Mouse (Mus musculus): ENCODE data around the gene Samd10.

Samd10 gene

GRCm38 (mm10) chr2:181598454-181599351 lies at the start of gene Samd10:
TSS of gene Samd10 (minus strand) at chr2:181599212.
- DNase-seq (ENCODE audit: low spot score) = no peak

GRCm38 (mm10) chr2:181646626-181647472 lies 47.8 kb upstream of the Samd10 start:
- no peak for DNase-seq (ENCODE audit: low spot score)

DNA sequence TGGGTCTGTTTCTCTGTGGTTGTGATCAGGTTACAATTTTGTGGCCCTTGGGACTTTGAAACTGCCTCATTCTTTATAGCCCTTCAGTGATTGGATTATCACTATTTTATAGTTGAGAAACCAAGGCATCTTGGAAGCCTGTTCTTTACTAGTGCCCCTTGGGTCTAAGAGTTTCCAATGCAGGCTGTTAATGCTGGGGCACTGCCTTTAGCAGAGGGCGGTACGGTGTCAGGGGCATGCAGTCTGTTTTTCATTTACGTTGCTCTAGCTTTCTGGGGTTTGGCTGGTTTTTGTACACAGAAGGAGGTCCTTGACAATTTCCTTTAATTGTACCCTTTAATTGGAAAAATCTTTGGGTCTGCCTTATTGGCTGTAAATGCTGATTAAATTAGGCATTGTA lies 46.7 kb upstream of the Samd10 start:
- no peak for DNase-seq (ENCODE audit: low spot score)

DNA sequence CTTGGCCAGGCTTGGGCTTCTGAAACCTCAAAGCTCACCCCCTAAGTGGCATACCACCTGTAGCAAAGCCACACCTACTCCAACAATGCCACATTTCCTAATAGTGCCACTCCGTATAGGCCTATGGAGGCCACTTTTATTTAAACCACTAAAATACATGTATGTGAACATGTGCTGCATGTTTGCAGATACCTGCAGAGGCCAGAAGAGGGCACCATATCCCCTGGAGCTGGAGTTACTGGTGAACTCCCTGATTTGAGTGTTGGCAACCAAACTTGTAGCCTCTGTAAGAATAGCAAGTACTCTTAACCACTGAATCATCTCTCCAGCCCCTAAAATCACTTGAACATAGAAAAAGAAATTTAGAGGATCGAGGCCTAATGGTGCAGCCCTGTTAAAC lies 45.3 kb upstream of the Samd10 start:
- DNase-seq (ENCODE audit: low spot score) = no peak

DNA sequence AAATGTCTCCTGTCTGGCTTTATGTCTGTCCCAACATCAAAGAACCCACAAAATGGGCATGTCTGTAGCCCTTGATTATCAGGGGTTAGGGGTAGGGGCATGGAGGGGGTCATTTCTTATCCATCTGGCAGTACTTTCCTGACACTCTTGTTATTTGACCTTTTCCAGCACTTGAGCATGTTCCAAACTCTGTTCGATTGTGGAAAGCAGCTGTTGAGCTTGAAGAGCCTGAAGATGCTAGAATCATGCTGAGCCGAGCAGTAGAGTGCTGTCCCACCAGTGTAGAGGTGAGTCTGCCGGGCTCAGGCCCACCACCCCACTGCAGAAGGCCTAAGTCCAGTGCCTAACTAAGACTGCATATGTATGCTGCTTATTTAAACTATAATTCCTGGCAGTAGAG lies 36.9 kb upstream of the Samd10 start:
- no peak for DNase-seq (ENCODE audit: low spot score)

DNA sequence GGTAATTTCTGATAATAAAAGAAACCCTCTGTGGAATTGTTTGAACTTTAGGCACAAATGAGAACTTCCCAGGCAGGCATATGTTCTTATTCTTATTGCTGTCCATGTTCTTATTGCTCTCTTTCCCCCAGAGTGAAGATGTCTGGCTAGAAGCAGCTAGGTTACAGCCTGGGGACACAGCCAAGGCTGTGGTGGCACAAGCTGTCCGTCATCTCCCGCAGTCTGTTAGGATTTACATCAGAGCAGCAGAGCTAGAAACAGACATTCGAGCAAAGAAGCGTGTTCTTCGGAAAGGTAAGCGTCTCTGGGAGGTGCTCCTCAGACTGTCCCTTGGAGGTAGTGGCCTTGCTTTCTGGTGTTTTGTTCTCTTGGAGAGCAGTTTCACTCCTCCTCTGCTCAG lies 33.6 kb upstream of the Samd10 start:
- DNase-seq (ENCODE audit: low spot score) = no peak

DNA sequence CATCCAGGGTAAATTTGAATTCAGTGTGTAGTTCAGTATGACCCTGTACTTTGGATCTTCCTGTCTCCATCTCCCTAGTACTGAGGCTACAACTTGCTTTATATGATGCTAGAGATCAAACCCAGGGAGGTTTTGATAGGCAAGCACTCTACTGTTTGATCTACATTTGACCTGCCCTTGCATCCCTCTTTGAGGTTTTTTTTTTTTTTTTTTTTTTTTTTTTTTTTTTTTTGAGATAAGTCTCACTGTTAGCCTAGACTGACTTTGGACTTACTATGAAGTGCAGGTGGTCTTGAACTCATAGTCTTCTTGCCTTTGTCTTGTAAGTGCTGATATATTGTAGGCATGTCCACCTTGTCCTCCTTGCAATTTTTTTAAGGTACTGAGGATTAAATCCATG lies 29.5 kb upstream of the Samd10 start:
- no peak for DNase-seq (ENCODE audit: low spot score)

DNA sequence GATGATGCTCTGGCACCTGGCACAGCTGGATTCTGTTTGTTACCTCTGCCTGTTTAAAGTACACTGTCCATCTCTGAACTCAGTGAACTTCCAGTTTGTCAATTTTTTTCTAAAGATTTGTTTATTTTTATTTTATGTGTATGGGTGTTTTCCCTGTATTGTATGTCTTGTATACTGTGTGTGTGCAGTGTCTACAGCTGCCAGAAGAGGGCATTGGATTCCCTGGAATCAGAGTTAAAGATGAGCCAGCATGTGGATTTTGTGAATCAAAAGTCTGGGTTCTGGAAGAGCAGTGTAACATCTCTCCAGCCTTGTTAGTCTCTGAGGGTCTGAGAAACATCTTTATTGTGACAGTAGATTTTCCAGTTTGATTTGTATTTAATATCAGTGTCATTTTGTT lies 24.4 kb upstream of the Samd10 start:
- DNase-seq (ENCODE audit: low spot score) = no peak

DNA sequence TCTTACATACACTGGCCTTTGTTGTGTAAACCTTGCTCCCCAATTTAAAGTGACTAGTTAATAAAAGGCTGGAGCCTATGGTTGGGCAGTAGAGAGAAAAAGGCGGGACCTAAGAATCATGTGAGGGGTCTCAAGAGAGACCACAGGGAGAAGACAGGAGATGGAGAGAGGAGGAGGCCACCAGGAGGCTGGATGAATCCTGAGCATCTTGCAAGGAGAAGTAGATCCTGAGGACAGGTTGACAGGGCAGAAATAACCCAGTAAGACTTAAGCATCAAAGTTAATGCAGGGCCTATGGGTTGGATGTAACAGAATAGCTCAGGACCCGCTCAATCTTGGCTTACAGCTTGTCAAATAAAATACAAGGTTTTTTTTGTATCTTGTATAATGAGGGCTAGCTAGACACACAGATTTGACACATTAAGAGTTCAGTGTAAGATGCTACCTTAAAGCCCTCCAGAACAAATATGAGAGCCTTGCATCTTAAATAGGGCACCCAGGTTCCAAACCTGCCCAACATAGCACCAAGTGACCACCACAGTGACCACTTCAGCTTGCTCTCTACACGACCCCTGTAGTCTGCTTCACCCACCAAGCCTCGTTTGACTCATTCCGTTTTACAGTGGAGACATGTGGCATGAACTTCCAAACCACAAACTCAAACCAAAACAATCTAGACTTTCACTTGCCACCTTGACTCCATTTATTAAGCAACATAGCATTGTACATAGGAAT lies 19.9 kb upstream of the Samd10 start:
- no peak for DNase-seq (ENCODE audit: low spot score)

DNA sequence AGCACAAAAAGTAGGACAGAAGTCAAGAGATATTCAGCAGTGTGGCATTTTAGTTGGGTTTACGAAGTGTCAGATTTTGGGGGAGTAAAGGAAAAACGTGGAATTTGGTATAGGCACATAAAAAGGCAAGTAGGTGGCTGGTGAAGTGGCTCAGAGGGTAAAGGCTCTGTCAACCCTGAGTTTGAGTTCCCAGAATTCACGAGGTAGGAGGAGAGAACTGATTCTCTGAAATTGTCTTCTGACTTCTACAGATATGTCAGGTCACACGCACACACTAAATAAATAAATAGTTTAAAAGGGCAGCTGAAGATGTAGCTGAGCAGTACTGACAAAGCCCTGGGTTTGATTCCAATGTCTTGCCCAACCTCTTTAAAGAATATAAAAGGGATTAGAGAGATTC lies 3.4 kb upstream of the Samd10 start:
- DNase-seq (ENCODE audit: low spot score) = no peak

DNA sequence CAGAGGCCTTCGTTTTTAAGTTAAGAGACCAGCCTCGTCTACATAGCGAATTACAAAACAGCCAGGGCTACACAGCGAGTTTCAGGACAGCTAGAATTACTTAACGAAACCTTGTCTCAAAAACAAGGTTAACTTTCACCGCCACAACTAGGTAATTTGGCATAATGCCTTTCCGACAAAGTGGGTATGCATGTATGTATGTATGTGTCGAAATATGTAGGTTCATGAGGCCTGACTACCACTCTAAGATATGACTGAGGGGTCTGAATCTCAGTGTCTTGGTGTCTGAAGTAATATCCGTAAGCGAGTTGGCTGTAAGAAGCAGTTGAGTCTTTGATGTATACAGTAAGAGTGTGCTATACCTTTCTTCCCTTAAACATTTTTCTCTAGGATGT lies 2.7 kb upstream of the Samd10 start:
- no peak for DNase-seq (ENCODE audit: low spot score)

DNA sequence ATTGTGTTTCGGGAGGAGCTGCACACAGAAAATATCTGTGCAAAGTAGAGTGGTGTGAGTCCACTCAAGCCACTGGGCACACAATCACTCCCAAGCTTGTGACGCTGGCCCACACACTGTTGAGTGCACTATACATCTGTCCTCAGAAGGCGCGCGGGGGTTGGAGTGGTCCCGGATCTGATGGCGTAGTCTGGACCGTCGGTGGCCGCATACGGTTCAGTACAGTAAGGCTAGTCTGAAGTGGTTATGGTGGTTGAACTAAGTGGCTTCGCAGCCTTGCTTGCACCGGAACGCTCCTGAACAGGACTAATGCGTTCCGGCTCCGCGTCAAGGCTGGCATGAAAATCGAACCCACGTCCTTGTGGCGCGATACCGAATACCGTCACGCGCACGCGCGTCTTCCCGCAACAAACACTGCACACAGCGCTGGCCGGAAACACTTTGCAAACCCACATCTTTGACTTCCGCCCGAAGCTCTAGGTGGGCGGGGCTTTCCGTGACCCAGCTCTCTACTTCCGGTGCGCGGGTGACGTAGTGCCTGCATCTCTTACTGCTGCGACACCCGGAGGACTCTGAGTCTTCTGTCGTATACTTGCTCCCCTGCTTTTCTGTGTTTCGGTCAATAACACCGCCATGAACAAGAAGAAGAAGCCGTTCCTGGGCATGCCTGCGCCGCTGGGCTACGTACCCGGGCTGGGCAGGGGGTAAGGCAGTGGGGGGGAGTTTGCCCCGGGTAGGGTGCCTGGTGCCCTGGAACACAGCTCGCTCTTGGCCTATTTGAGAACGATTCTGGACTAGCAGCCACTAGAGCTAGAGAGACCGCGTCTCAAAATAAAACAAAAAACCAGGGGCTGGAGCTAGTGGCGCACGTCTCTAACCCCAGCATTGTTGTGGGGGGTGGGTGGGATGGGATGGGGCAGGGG lies 2.1 kb upstream of the Samd10 start:
- peak; percentile 92 for DNase-seq (ENCODE audit: low spot score)

GRCm38 (mm10) chr2:181600226-181600758 lies 1.3 kb upstream of the Samd10 start:
- no peak for DNase-seq (ENCODE audit: low spot score)

DNA sequence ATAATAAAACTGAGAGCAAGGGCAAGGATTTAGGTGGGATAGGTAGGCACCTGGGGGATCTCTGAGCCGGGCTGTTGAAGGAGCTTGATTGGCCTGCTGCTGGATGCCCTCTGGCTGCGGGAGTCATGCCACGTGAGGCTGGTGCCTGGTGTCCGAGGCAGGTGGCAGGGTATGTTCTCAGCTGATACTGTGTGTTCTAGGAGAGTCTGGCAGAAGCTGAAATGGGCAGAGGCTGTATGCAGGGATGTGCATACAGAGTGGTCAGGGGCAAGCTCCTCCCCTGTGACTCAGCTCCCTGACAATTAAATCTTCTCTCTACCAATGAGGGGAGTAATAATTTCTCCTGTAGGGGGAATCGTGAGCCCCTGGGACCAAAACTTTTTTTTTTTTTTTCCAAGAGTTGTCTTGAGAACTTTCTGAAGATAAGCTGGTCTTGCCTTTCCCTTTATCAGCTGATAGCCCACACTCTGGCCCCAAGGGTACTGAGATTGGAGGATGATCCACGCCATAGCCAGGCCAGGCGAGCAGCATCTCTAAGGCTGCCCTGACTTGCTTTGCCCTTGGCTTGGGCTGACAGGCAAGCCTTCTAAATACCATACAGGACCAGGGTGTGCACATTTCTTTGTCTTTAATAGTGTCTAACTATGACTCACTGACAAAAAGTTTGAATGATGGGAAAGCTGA lies 1.5 kb downstream of the Samd10 start:
- DNase-seq (ENCODE audit: low spot score) = peak; percentile 52

GRCm38 (mm10) chr2:181596221-181596960 lies 2.6 kb downstream of the Samd10 start:
- DNase-seq (ENCODE audit: low spot score) = no peak

DNA sequence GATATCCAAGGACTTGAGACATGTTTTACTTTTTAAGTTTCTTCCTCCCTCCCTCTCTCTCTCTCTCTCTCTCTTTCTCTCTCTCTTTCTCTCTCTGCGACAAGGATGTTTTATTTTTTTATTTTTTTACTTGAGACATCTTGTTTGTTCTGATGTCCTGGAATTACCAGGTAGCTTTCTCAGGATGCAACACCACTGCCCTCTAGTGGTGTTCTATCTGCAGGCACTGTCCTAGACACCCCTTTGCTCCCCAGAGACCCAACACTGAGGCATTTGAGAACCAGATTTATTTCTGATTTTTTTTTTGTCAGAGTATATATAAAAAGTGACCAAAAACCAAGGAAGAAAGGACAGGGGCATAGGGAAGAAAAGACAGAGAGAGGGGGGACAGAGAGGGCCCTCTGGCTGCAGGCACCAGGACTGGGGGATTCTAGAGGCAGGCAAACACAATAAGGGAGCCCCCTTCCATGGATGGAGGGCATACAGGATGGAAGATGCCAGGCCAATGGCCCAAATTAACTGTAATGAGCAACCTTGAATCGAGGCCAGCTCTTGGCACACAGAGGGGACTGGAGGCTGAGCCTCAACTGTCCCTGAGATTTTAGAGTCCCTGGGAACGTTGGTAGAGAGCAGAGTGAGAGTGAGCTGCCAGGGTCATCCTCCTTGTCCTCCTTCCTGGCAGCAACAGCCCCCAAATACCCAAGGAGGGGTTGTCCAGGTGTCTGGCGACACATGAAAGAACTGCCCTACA lies 3.9 kb downstream of the Samd10 start:
- peak; percentile 62 for DNase-seq (ENCODE audit: low spot score)

DNA sequence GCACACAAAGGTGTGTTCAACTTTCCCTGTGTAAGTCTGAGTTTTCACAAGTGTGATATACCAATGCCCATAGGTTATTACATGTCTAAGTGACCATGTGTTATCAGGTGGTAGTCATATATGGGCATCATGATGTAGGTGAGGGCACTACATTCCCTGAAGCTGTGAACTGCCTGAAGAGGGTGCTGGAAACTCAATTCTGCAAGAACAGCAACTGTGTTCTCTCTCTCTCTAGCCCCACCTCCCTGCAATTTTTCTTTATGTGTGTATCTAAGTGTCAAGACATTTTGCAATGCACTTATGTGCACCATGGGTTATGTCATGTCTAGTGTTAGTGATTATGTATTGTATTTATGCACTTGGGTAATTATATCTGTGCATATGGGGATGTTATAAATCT lies 5.1 kb downstream of the Samd10 start:
- DNase-seq (ENCODE audit: low spot score) = no peak

DNA sequence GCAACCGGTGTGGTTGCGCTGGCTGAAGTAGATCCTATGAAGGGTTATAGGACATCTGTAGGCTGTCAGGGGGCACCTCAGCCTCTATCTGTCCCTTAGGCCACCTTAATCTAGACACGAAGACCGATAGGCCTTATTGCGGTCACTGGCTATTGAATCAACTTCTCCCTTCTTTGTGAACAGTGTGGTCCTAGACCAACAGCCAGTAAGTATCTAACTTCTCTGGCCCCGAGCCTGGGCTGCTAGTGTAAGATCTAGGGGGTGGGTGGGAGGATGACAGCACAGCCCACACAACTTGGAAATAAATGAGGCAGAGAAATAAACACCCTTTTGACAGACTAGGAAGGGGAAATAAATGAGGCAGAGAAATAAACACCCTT lies 6.0 kb downstream of the Samd10 start:
- DNase-seq (ENCODE audit: low spot score) = no peak

Data from ovary, adult 18-20 months (tissue).